Mouse (Mus musculus): ENCODE data around the gene Arl6. TPM values are rescaled to one million over a fixed set of nuclear protein-coding genes. Genes with fewer than 3 reads are reported as not detected.

The Arl6 gene
- total and polyA plus RNA-seq, 3 experiments = 9.5 to 66.3 (median 64.3) TPM

DNA sequence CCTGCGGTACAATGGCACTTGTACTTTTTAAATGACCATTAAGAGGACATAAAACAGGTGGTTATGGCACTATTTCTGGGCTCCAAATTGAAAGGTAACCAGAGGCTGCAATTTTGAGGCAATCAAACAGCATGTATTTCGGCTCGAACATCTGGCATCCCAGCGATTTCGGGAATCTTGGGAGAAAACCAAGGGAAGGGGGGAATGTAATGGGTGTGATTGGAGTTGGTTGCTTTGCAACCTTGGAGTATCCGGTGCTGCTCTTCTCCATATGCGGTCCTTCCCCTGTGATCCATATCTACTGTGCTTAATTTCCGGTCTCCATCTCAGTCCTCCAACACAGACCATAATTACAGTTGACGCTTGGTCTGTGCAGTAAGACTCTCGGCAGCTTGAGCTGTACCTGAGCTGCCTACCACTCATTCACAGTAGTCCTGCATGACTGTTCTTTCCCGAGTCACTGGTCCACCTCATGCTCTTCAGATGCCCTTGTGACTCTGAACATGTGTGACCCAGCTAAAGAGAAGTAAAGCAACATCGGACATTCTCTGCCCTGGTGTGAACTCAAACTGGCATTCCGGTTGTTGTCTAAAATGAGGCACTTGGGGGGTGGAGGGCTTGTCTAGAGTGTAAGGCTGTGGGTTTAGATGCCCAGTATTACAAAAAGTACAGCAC lies 50.7 kb downstream of the Arl6 start:
- peaks cover 4% of the 10 kb centered on the region for H3K4me1 ChIP-seq (ENCODE audit: insufficient read depth, low read depth, low read length)
- DNase-seq (ENCODE audit: low spot score) (no peak), ATAC-seq (ENCODE audit: extremely low read depth, insufficient number of reproducible peaks, low FRiP score, poor library complexity, severe bottlenecking) (no peak)
- no peaks in the 10 kb centered on the region for H3K9me3 ChIP-seq (replicated peaks)
- TF ChIP-seq POLR2AphosphoS5 (IDR thresholded peaks at IDR 0.05; ENCODE audit: insufficient replicate concordance, low read depth, low read length) (no peak), GATA2 (IDR thresholded peaks at IDR 0.05; ENCODE audit: borderline replicate concordance, low read depth, low read length) (no peak), GATA1 (IDR thresholded peaks at IDR 0.05; ENCODE audit: borderline replicate concordance, low read length) (no peak)
- H3K4me3 ChIP-seq (ENCODE audit: low read depth, low read length) = no peak overlapping the region
- H3K36me3 ChIP-seq (replicated peaks) = no peaks in the 10 kb centered on the region
- H3K27me3 ChIP-seq (ENCODE audit: insufficient read depth, low read length) = peaks cover 12% of the 10 kb centered on the region

DNA sequence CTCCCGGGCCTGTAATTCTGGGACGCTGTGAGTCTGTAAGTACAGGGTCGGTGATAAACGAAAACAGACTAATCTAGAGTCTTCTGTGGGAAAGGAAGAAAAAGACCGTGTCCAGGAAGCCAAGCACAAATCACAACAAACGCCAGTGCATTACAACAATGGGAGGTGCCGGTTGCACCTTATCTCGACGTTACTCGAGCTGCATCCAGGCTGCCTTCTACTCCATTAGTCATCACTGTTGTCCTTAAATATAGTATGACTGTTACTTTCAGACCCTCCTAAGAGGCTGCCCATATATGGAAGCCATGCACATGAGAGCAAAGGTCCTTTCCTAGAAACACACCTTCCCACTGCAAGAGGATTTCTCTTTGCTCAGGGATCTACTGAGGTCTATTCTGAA lies 51.4 kb downstream of the Arl6 start:
- H3K9me3 ChIP-seq (replicated peaks) = no peaks in the 10 kb centered on the region
- no peaks in the 10 kb centered on the region for H3K36me3 ChIP-seq (replicated peaks)
- ATAC-seq (ENCODE audit: extremely low read depth, insufficient number of reproducible peaks, low FRiP score, poor library complexity, severe bottlenecking) (no peak), DNase-seq (ENCODE audit: low spot score) (no peak)
- peaks cover 7% of the 10 kb centered on the region for H3K4me1 ChIP-seq (ENCODE audit: insufficient read depth, low read depth, low read length)
- TF ChIP-seq GATA2 (IDR thresholded peaks at IDR 0.05; ENCODE audit: borderline replicate concordance, low read depth, low read length) = no peak
- TF ChIP-seq TAL1 (conservative IDR thresholded peaks at IDR 0.05; ENCODE audit: low read depth, low read length) = no peak
- no peak for TF ChIP-seq CTCF (IDR thresholded peaks at IDR 0.05; ENCODE audit: low read depth, low read length)
- no peak for TF ChIP-seq POLR2AphosphoS5 (IDR thresholded peaks at IDR 0.05; ENCODE audit: insufficient replicate concordance, low read depth, low read length)
- H3K27me3 ChIP-seq (ENCODE audit: insufficient read depth, low read length) = peaks cover 13% of the 10 kb centered on the region
- no peak overlapping the region for H3K4me3 ChIP-seq (ENCODE audit: low read depth, low read length)

DNA sequence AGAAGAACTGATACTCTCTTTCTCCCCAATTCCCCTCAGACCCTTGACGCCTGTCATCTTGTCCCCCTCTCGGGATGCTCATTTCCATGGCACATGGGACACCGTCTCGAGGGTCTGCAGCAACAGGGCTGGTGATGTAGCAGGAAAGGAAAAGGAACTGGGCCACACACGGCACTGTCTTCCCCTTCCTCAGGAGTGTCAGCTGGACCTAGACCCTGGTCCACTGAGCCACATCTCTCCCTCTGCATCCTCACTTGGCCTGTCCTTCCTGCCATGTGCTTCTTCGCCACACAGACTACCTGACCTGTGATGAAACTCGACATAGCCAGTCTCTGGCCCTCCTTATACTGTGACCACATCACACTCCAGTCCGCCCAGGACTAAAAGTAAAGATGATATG lies 52.3 kb downstream of the Arl6 start:
- Histone ChIP-seq H3K27me3 (ENCODE audit: insufficient read depth, low read length) (peaks cover 13% of the 10 kb centered on the region), H3K4me1 (ENCODE audit: insufficient read depth, low read depth, low read length) (peaks cover 7% of the 10 kb centered on the region), H3K9me3 (replicated peaks) (no peaks in the 10 kb centered on the region), H3K36me3 (replicated peaks) (no peaks in the 10 kb centered on the region), H3K4me3 (ENCODE audit: low read depth, low read length) (no peak overlapping the region)
- no peak for ATAC-seq (ENCODE audit: extremely low read depth, insufficient number of reproducible peaks, low FRiP score, poor library complexity, severe bottlenecking)
- DNase-seq (ENCODE audit: low spot score) = no peak
- TF ChIP-seq TAL1 (conservative IDR thresholded peaks at IDR 0.05; ENCODE audit: low read depth, low read length) (no peak), CTCF (IDR thresholded peaks at IDR 0.05; ENCODE audit: low read depth, low read length) (no peak), GATA1 (IDR thresholded peaks at IDR 0.05; ENCODE audit: borderline replicate concordance, low read length) (no peak), POLR2AphosphoS5 (IDR thresholded peaks at IDR 0.05; ENCODE audit: insufficient replicate concordance, low read depth, low read length) (no peak), GATA2 (IDR thresholded peaks at IDR 0.05; ENCODE audit: borderline replicate concordance, low read depth, low read length) (no peak)

DNA sequence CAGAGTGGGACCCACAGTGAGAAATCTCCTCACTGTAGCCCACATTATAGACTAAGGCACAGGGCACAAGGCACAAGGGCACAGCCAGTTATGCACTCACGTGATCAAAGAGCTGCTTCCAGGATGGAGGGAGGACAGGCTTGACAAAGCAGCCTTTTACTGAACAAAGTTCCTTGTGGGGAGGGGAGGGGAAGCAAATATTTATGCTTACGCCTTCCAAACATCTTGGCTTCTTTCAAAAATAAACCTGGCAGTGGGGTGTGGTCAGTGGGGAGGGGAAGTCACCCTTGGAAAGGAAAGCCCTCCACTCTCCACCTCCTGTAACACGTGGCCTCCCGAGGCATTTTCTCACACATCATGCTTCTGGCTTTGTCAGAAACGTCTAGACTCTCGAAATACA lies 52.9 kb downstream of the Arl6 start:
- Histone ChIP-seq H3K9me3 (replicated peaks) (no peaks in the 10 kb centered on the region), H3K27me3 (ENCODE audit: insufficient read depth, low read length) (peaks cover 13% of the 10 kb centered on the region), H3K36me3 (replicated peaks) (no peaks in the 10 kb centered on the region), H3K4me1 (ENCODE audit: insufficient read depth, low read depth, low read length) (peaks cover 7% of the 10 kb centered on the region), H3K4me3 (ENCODE audit: low read depth, low read length) (no peak overlapping the region)
- DNase-seq (ENCODE audit: low spot score) (no peak), ATAC-seq (ENCODE audit: extremely low read depth, insufficient number of reproducible peaks, low FRiP score, poor library complexity, severe bottlenecking) (no peak)
- no peak for TF ChIP-seq CTCF (IDR thresholded peaks at IDR 0.05; ENCODE audit: low read depth, low read length)

DNA sequence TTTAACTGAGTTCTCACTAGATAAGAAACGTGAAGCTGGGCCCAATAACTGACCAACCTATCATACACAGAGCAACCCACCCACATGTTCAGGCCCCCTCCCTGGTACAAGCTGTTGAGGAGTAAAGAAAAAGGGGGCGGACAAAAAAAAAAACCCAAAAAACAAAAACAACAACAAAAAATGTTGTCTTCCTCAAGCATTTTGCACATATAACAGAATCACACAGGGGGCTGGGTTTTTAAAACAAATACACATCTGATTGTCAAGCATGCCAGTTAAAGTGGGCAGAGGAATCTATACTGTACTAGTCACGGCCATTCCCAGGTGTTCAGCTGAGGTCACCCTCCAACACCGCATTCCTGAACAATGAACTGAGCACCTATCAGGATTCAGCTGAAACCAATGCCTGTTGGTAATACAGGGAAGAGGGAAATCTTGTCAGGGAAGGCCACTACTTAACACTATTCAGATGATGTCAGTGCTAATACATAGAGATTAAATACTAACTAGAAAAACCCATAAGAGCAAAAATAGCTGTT lies 53.4 kb downstream of the Arl6 start:
- Histone ChIP-seq H3K4me3 (ENCODE audit: low read depth, low read length) (no peak overlapping the region), H3K36me3 (replicated peaks) (no peaks in the 10 kb centered on the region), H3K9me3 (replicated peaks) (no peaks in the 10 kb centered on the region), H3K4me1 (ENCODE audit: insufficient read depth, low read depth, low read length) (peaks cover 7% of the 10 kb centered on the region), H3K27me3 (ENCODE audit: insufficient read depth, low read length) (peaks cover 13% of the 10 kb centered on the region)
- no peak for DNase-seq (ENCODE audit: low spot score)
- no peak for ATAC-seq (ENCODE audit: extremely low read depth, insufficient number of reproducible peaks, low FRiP score, poor library complexity, severe bottlenecking)
- TF ChIP-seq GATA2 (IDR thresholded peaks at IDR 0.05; ENCODE audit: borderline replicate concordance, low read depth, low read length) (no peak), GATA1 (IDR thresholded peaks at IDR 0.05; ENCODE audit: borderline replicate concordance, low read length) (no peak), TAL1 (conservative IDR thresholded peaks at IDR 0.05; ENCODE audit: low read depth, low read length) (no peak), CTCF (IDR thresholded peaks at IDR 0.05; ENCODE audit: low read depth, low read length) (no peak), POLR2AphosphoS5 (IDR thresholded peaks at IDR 0.05; ENCODE audit: insufficient replicate concordance, low read depth, low read length) (no peak)

DNA sequence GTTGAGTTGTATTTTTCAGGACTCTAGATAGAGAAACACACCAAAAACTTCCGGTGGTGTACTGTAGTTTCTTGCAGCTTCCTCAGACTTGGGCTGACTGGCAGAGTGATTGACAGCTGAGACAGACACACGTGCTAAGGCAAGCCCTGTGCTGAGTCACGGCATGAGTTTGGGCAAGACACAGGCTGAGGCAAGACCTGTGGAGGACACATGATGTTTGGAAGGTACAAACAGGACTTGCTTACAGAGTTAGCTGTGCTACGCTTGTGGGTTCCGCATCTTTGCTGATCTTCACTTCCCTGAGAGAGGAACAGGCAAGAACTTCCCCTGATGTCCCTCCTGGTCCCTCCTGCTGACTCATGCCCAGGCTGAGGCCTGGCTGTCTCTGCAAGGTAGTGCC lies 55.7 kb downstream of the Arl6 start:
- Histone ChIP-seq H3K4me3 (ENCODE audit: low read depth, low read length) (no peak overlapping the region), H3K36me3 (replicated peaks) (no peaks in the 10 kb centered on the region), H3K27me3 (ENCODE audit: insufficient read depth, low read length) (peaks cover 11% of the 10 kb centered on the region; the same call in 1 of the 2 replicates), H3K4me1 (ENCODE audit: insufficient read depth, low read depth, low read length) (peaks cover 16% of the 10 kb centered on the region), H3K9me3 (replicated peaks) (no peaks in the 10 kb centered on the region)
- TF ChIP-seq CTCF (IDR thresholded peaks at IDR 0.05; ENCODE audit: low read depth, low read length) (no peak), GATA1 (IDR thresholded peaks at IDR 0.05; ENCODE audit: borderline replicate concordance, low read length) (no peak), GATA2 (IDR thresholded peaks at IDR 0.05; ENCODE audit: borderline replicate concordance, low read depth, low read length) (no peak), TAL1 (conservative IDR thresholded peaks at IDR 0.05; ENCODE audit: low read depth, low read length) (no peak), POLR2AphosphoS5 (IDR thresholded peaks at IDR 0.05; ENCODE audit: insufficient replicate concordance, low read depth, low read length) (no peak)
- ATAC-seq (ENCODE audit: extremely low read depth, insufficient number of reproducible peaks, low FRiP score, poor library complexity, severe bottlenecking) = no peak
- no peak for DNase-seq (ENCODE audit: low spot score)

Data from G1E (cell line).